Mouse (Mus musculus) forebrain, embryonic 10.5 days (tissue): Measurements from ENCODE around the gene Mier3. TPM values are rescaled to one million over a fixed set of nuclear protein-coding genes. Genes with fewer than 3 reads are reported as not detected.

Experiments
- DNase-seq: peaks from one replicate; pipeline ENCODE4 v3.0.0-alpha.2; 2017; ENCODE audit warnings: low spot score; ENCODE audit errors: extremely low spot score
- H3K27ac ChIP-seq: fragments of 300-500 bp; sonication (generic); 2 replicates; pipeline ENCODE4 v1.5.1; 2016; ENCODE audit warnings: mild to moderate bottlenecking
- H3K27me3 ChIP-seq: fragments of 300-500 bp; sonication (generic); 2 replicates; pipeline ENCODE4 v1.6.1; 2016; ENCODE audit warnings: mild to moderate bottlenecking; ENCODE audit not compliant: poor library complexity, severe bottlenecking
- H3K36me3 ChIP-seq: fragments of 300-500 bp; sonication (generic); replicated peaks from 2 replicates; pipeline ENCODE4 v1.6.1; 2016; ENCODE audit warnings: mild to moderate bottlenecking, moderate library complexity
- H3K4me1 ChIP-seq: fragments of 300-500 bp; sonication (generic); 2 replicates; pipeline ENCODE4 v1.6.1; 2016
- H3K4me3 ChIP-seq: fragments of 300-500 bp; sonication (generic); 2 replicates; pipeline ENCODE4 v1.5.1; 2016; ENCODE audit warnings: mild to moderate bottlenecking, moderate library complexity
- H3K9me3 ChIP-seq: fragments of 300-500 bp; sonication (generic); 2 replicates; pipeline ENCODE4 v1.6.1; 2016; ENCODE audit warnings: mild to moderate bottlenecking, moderate library complexity
- WGBS: fragments of 180-500 bp; shearing (Covaris S2); methylation state at CpG from one replicate; pipeline ENCODE4 v1.1.7; 2016; 5-methylcytosine and 5-hydroxymethylcytosine counted together
- polyA plus RNA-seq: library from polyadenylated mRNA; unstranded; fragments of >200 nt; fragmentation: Nextera tagmentation; extraction: Ambion mirVana; gene quantifications from 2 replicates; pipeline ENCODE4 v1.2.1, GENCODE M21; 2016

Gene Mier3
- polyA plus RNA-seq, 1 experiment from 2014 or later, result 18.7 TPM

- Histone ChIP-seq H3K4me1 (peaks cover 7% of the 10 kb centered on the region), H3K36me3 (peaks cover 55% of the 10 kb centered on the region), H3K27ac (no peak overlapping the region), H3K27me3 (no peaks in the 10 kb centered on the region), H3K4me3 (no peak overlapping the region), H3K9me3 (no peaks in the 10 kb centered on the region)
- WGBS, result 79% methylated on average over 9 of the region's 9 CpGs
- no peak for DNase-seq
These were observed 38.9 kb downstream of the Mier3 start for GRCm38 (mm10) chr13:111719726-111720125.

GRCm38 (mm10) chr13:111724811-111725164, 44.0 kb downstream of the Mier3 start:
- WGBS, result under 1% methylated on average over 18 of the region's 18 CpGs
- Histone ChIP-seq H3K4me3 (peak overlapping the region; percentile 74), H3K4me1 (peaks cover 16% of the 10 kb centered on the region), H3K36me3 (peaks cover 8% of the 10 kb centered on the region), H3K27ac (peak overlapping the region; percentile 87), H3K27me3 (no peaks in the 10 kb centered on the region), H3K9me3 (peaks cover 13% of the 10 kb centered on the region)
- no peak for DNase-seq

GRCm38 (mm10) chr13:111725165-111726077, 44.6 kb downstream of the Mier3 start:
- H3K4me1 ChIP-seq, result peaks cover 16% of the 10 kb centered on the region
- peak overlapping the region; percentile 74 for H3K4me3 ChIP-seq
- peaks cover 1% of the 10 kb centered on the region for H3K36me3 ChIP-seq
- under 1% methylated on average over 65 of the region's 65 CpGs for WGBS
- peaks cover 13% of the 10 kb centered on the region for H3K9me3 ChIP-seq
- DNase-seq, result peak; percentile 99
- peak overlapping the region; percentile 87 for H3K27ac ChIP-seq
- no peaks in the 10 kb centered on the region for H3K27me3 ChIP-seq

GRCm38 (mm10) chr13:111726898-111727297, 46.1 kb downstream of the Mier3 start:
- Histone ChIP-seq H3K27ac (no peak overlapping the region), H3K4me1 (peaks cover 16% of the 10 kb centered on the region), H3K9me3 (peaks cover 13% of the 10 kb centered on the region), H3K27me3 (no peaks in the 10 kb centered on the region), H3K4me3 (no peak overlapping the region), H3K36me3 (no peaks in the 10 kb centered on the region)
- 92% methylated on average over 5 of the region's 5 CpGs for WGBS
- no peak for DNase-seq

GRCm38 (mm10) chr13:111741204-111741990, 60.6 kb downstream of the Mier3 start:
- Histone ChIP-seq H3K27me3 (no peaks in the 10 kb centered on the region), H3K36me3 (no peaks in the 10 kb centered on the region), H3K27ac (no peak overlapping the region), H3K4me1 (no peaks in the 10 kb centered on the region), H3K4me3 (no peak overlapping the region), H3K9me3 (no peaks in the 10 kb centered on the region; the same call in 1 of the 2 replicates)
- WGBS, result 84% methylated on average over 7 of the region's 7 CpGs
- DNase-seq, result peak; percentile 5

- Histone ChIP-seq H3K27me3 (no peaks in the 10 kb centered on the region), H3K4me1 (no peaks in the 10 kb centered on the region), H3K4me3 (no peak overlapping the region), H3K27ac (no peak overlapping the region), H3K9me3 (no peaks in the 10 kb centered on the region; the same call in 1 of the 2 replicates), H3K36me3 (no peaks in the 10 kb centered on the region)
- no peak for DNase-seq
- 67% methylated on average over 6 of the region's 6 CpGs for WGBS
These were observed 61.3 kb downstream of the Mier3 start for GRCm38 (mm10) chr13:111741991-111742615.

- no peak for DNase-seq
- Histone ChIP-seq H3K9me3 (no peaks in the 10 kb centered on the region), H3K27ac (no peak overlapping the region), H3K27me3 (no peaks in the 10 kb centered on the region), H3K4me3 (no peak overlapping the region), H3K36me3 (peaks cover 17% of the 10 kb centered on the region), H3K4me1 (no peaks in the 10 kb centered on the region)
- WGBS, result 91% methylated on average over 6 of the region's 6 CpGs
These were observed 63.6 kb downstream of the Mier3 start for GRCm38 (mm10) chr13:111744233-111745000.

GRCm38 (mm10) chr13:111745216-111745615, 64.4 kb downstream of the Mier3 start:
- peaks cover 25% of the 10 kb centered on the region for H3K36me3 ChIP-seq
- no peak for DNase-seq
- no peak overlapping the region for H3K27ac ChIP-seq
- 87% methylated on average over 7 of the region's 7 CpGs for WGBS
- no peaks in the 10 kb centered on the region for H3K9me3 ChIP-seq
- H3K4me3 ChIP-seq, result no peak overlapping the region
- H3K27me3 ChIP-seq, result no peaks in the 10 kb centered on the region
- H3K4me1 ChIP-seq, result no peaks in the 10 kb centered on the region

- no peaks in the 10 kb centered on the region for H3K4me1 ChIP-seq
- no peak for DNase-seq
- H3K27ac ChIP-seq, result no peak overlapping the region
- H3K27me3 ChIP-seq, result no peaks in the 10 kb centered on the region
- no peak overlapping the region for H3K4me3 ChIP-seq
- no peaks in the 10 kb centered on the region for H3K9me3 ChIP-seq
- WGBS, result 95% methylated on average over 5 of the region's 5 CpGs
- peaks cover 41% of the 10 kb centered on the region for H3K36me3 ChIP-seq
These were observed 66.1 kb downstream of the Mier3 start for GRCm38 (mm10) chr13:111746831-111747230.

GRCm38 (mm10) chr13:111748301-111749062, 67.7 kb downstream of the Mier3 start:
- WGBS, result 94% methylated on average over 28 of the region's 28 CpGs
- H3K9me3 ChIP-seq, result no peaks in the 10 kb centered on the region

GRCm38 (mm10) chr13:111753321-111753720, 72.5 kb downstream of the Mier3 start:
- Histone ChIP-seq H3K9me3 (peaks cover 7% of the 10 kb centered on the region; the same call in 1 of the 2 replicates), H3K36me3 (peaks cover 100% of the 10 kb centered on the region), H3K27ac (no peak overlapping the region), H3K4me3 (no peak overlapping the region), H3K27me3 (no peaks in the 10 kb centered on the region), H3K4me1 (no peaks in the 10 kb centered on the region)
- no peak for DNase-seq
- 96% methylated on average over 6 of the region's 6 CpGs for WGBS

More at GRCm38 (mm10) chr13:111748301-111749062, 67.7 kb downstream of the Mier3 start:
- no peak for DNase-seq
- Histone ChIP-seq H3K4me1 (no peaks in the 10 kb centered on the region), H3K36me3 (peaks cover 58% of the 10 kb centered on the region), H3K27ac (no peak overlapping the region), H3K4me3 (no peak overlapping the region), H3K27me3 (no peaks in the 10 kb centered on the region)
